Mouse (Mus musculus): ENCODE measurements around the gene Insc. TPM values are rescaled to one million over a fixed set of nuclear protein-coding genes. Genes with fewer than 3 reads are reported as not detected.

Insc gene
- polyA plus RNA-seq, 1 experiment from 2014 or later: 5.3 TPM

DNA sequence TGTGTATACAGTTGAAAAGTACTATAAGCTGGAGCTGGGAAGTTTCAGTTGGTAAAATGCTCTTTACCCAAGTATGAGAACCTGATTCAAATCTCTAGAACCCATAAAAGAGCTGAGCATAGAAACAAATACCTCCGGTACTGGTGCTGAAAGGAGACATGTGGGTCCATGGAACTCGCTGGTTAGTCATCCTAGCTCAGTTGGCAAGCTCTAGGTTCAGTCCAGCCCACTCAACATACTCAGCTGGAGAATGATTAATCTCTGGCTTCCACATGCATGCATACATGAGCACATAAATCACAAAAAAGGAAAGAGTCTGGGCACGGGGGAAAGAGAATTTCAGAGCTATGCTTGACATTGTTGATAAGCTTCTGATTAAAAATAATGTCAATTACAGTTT lies 93.8 kb downstream of the Insc start:
- no peaks in the 10 kb centered on the region for H3K36me3 ChIP-seq
- H3K4me2 ChIP-seq: no peak overlapping the region
- ATAC-seq (ENCODE audit: borderline replicate concordance, extremely low read depth, low FRiP score, low TSS enrichment): no peak
- no peak overlapping the region for H3K4me3 ChIP-seq
- no peaks in the 10 kb centered on the region for H3K4me1 ChIP-seq
- H3K27ac ChIP-seq: no peak overlapping the region
- no peak overlapping the region for H3K9ac ChIP-seq
- H3K9me3 ChIP-seq: no peaks in the 10 kb centered on the region
- no peaks in the 10 kb centered on the region for H3K27me3 ChIP-seq
- WGBS: 47% methylated on average over 3 of the region's 3 CpGs

DNA sequence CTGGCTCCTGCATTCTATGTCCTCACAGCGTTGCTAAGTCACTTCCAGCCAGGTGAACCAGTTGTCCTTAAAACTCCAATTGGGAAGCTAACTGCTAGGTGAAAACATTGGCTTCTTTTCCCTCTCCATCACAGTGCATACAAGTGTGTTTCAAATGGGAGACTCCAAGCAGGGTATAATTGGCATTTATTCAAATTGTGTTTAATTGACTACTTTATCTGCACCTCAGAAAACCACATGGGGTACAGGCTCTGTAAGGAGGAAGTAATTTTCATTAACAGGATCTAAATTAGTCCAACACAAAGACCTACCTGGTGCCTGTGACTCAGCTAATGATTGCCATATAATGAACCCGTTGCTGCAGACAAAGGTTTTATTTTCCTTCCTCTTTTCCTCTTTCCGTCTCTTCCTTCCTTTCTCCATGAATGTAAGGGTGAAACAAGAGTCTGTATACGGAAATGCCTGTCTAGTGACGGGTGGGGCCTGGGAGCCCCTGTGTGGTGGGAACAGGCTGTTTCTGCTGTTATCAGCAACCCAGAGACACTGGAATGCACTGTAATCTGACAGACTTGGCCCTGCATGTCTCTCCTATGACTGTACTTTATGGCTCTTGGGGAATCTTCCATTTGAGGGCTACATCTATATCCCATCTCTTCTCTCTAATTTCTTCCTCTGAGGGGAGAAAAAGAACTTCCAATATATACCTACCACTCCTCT lies 96.7 kb downstream of the Insc start:
- Histone ChIP-seq H3K9ac (no peak overlapping the region), H3K4me3 (no peak overlapping the region), H3K9me3 (no peaks in the 10 kb centered on the region), H3K4me1 (0 out of 2 replicates have a peak, but pooled peaks cover 4% of the 10 kb centered on the region), H3K4me2 (no peak overlapping the region), H3K36me3 (no peaks in the 10 kb centered on the region), H3K27me3 (no peaks in the 10 kb centered on the region), H3K27ac (no peak overlapping the region)
- ATAC-seq (ENCODE audit: borderline replicate concordance, extremely low read depth, low FRiP score, low TSS enrichment): no peak
- WGBS: 53% methylated on average over 5 of the region's 5 CpGs

DNA sequence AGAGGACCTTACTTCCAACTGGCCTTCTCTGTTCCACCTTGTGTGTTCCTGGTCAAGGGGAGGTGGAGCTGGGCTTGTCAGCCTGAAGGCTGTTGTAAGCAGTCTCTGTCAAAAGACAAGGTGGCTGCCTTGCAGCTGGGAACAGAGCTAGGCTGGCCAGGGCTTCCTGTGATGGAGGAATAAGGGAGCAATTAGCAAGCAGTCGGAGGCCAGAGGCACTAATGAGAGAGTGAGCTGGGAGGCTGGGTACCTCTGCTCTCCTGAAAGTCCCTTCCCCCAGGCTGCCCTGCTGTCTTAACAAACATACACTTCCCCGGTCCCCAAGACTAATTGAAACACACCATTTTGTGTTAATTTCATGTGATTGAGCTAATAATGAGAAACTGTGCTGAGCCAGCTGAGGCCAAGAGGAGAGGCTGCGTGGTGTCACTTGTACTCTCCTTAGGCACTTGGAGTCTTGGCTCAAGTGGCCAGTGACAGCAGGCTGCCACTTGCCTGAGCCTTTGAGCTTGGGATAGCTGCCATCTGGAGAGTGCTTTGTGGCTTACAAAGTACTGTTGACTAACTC lies 99.2 kb downstream of the Insc start:
- no peak for ATAC-seq (ENCODE audit: borderline replicate concordance, extremely low read depth, low FRiP score, low TSS enrichment)
- no peak overlapping the region for H3K27ac ChIP-seq
- 0 out of 2 replicates have a peak, but pooled peaks cover 4% of the 10 kb centered on the region for H3K4me1 ChIP-seq
- H3K36me3 ChIP-seq: no peaks in the 10 kb centered on the region
- H3K9ac ChIP-seq: no peak overlapping the region
- H3K27me3 ChIP-seq: no peaks in the 10 kb centered on the region
- 28% methylated on average over 3 of the region's 3 CpGs for WGBS
- no peak overlapping the region for H3K4me3 ChIP-seq
- no peak overlapping the region for H3K4me2 ChIP-seq
- no peaks in the 10 kb centered on the region for H3K9me3 ChIP-seq

DNA sequence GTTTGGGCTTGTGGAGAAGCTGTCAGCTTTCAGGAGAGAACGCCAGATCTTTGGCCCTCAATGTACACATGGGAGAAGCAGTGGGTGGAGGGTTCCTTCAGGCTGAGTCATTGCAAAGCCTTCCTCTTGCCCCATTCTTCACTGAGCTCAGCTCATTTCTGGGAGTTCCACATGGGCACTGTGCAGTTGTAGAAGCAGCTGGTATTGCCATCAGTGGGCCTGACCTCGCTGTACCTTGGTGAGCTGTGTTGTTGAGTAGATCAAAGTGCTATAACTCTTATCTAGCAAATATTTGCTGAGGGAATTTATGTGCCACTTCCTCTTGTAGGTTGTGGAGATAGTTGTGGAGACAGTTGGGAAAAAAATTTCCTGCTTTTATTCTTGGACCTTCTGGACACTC lies 103.7 kb downstream of the Insc start:
- H3K9me3 ChIP-seq: no peaks in the 10 kb centered on the region
- H3K4me1 ChIP-seq: 0 out of 2 replicates have a peak, but pooled peaks cover 4% of the 10 kb centered on the region
- H3K4me3 ChIP-seq: no peak overlapping the region
- H3K9ac ChIP-seq: no peak overlapping the region
- no peak overlapping the region for H3K4me2 ChIP-seq
- no peak overlapping the region for H3K27ac ChIP-seq
- H3K36me3 ChIP-seq: no peaks in the 10 kb centered on the region
- H3K27me3 ChIP-seq: no peaks in the 10 kb centered on the region
- ATAC-seq (ENCODE audit: borderline replicate concordance, extremely low read depth, low FRiP score, low TSS enrichment): no peak
- 40% methylated on average over 2 of the region's 2 CpGs for WGBS

DNA sequence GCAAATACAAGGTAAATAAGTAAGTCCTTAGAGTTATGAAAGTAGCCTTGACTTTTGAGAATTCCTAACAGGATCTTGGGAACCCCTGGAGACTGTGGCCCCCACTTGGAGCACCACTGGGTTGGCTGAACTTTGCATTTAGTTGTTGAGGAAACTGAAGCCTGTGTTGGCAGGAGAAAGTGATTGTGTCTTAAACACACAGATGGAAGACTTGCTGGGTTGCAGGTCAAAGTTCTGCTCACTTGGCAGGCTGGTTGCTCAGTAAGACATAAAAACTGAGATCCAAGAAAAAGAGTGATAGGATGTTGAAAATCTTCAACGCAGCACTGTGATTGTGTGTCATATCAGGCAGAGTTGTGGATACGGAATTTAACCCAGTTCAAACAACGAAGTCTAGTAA lies 108.9 kb downstream of the Insc start:
- no peaks in the 10 kb centered on the region for H3K27me3 ChIP-seq
- no peaks in the 10 kb centered on the region for H3K4me1 ChIP-seq
- WGBS: 55% methylated on average over 3 of the region's 3 CpGs
- no peak overlapping the region for H3K27ac ChIP-seq
- no peaks in the 10 kb centered on the region for H3K9me3 ChIP-seq
- H3K9ac ChIP-seq: no peak overlapping the region
- ATAC-seq (ENCODE audit: borderline replicate concordance, extremely low read depth, low FRiP score, low TSS enrichment): no peak
- H3K36me3 ChIP-seq: no peaks in the 10 kb centered on the region
- H3K4me3 ChIP-seq: no peak overlapping the region
- H3K4me2 ChIP-seq: no peak overlapping the region

DNA sequence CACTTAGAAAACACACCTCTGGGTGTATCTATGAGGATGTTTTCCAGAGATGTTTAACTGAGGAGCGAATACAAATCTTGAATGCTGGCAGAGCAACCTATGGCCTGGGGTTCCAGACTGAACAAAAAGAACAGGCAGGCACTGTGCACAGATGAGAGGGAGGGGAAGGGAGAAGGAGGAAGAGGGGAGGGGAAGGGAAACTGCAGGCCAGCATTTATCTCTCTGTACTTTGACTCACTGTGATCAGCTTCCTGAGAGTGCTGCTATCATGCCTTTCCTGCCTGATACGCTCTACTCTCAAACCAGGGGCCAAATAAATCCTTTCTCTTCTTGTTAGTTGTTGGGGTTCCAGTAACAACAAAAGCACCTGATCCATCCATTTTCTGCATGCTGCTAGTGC lies 110.7 kb downstream of the Insc start:
- Histone ChIP-seq H3K36me3 (no peaks in the 10 kb centered on the region), H3K9me3 (no peaks in the 10 kb centered on the region), H3K4me1 (no peaks in the 10 kb centered on the region), H3K9ac (no peak overlapping the region), H3K27me3 (no peaks in the 10 kb centered on the region), H3K4me3 (no peak overlapping the region), H3K27ac (no peak overlapping the region), H3K4me2 (no peak overlapping the region)
- WGBS: 67% methylated on average over 2 of the region's 2 CpGs
- ATAC-seq (ENCODE audit: borderline replicate concordance, extremely low read depth, low FRiP score, low TSS enrichment): no peak

DNA sequence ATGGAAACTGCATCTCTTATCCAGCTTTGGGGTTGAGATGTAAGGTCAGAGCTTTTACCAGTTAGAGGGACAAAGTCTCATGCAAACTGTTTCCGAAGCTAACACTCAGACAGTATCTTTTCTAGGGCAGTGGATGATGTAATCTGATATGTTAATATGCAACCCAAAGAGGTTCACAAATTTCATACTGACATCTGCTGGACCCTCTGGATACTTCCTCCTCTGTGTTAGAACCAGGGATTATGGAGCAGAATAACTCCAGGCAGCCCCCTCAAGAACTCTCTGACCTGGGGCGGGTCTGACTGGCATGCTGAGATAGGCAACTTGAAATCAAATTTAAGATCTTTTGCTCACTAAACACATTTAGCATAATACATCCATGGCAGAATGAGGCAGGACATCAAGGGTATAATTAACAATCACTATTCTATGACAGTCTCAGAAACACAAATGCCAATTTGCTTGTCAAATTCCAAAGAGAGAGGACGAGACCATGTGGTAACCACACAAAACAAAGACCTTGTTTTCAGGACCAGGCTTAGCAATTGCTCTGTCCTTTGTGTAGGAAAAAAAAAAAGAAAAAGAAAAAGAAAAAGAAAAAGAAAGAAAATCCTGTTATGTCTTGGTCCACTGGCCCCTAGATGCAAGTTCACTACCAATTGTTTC lies 117.5 kb downstream of the Insc start:
- Histone ChIP-seq H3K9ac (no peak overlapping the region), H3K9me3 (no peaks in the 10 kb centered on the region), H3K4me3 (no peak overlapping the region), H3K4me2 (no peak overlapping the region), H3K27me3 (no peaks in the 10 kb centered on the region), H3K27ac (no peak overlapping the region), H3K4me1 (no peaks in the 10 kb centered on the region), H3K36me3 (no peaks in the 10 kb centered on the region)
- WGBS: 58% methylated on average over 3 of the region's 3 CpGs
- ATAC-seq (ENCODE audit: borderline replicate concordance, extremely low read depth, low FRiP score, low TSS enrichment): no peak

DNA sequence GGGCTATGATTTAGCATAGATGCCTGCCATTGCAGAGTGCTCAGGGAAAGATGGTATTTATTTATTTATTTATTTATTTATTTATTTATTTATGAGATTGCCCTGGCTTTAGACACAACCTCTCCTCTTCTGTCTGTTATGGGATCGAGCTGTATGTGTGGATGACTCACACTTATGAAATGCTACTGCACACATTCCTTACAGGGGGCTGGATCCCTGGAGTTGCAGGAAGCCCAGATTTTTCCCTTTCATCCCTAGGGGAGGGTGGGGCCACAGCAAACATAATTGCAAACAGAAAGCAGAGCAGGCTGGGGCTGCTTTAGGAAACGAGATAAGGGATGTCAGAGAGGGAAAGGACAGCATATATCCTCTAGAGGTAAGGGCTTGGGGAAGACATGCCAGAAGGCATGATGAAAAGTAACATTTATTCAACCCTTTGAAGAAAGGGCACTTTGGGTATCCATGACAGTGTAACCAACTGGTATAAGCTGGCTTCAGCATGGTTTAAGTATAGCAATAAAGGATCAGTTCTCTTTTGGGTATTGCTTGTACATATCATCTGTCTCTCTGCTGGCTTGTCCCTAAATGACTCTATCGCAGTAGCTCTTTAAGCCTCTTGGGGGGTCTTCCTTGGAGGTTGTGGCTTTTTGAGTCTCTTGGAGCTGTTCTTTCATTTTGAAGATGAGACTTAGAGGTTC lies 130.0 kb downstream of the Insc start:
- no peaks in the 10 kb centered on the region for H3K9me3 ChIP-seq
- no peaks in the 10 kb centered on the region for H3K36me3 ChIP-seq
- no peak overlapping the region for H3K4me2 ChIP-seq
- no peaks in the 10 kb centered on the region for H3K27me3 ChIP-seq
- H3K9ac ChIP-seq: no peak overlapping the region
- H3K4me1 ChIP-seq: no peaks in the 10 kb centered on the region
- H3K27ac ChIP-seq: no peak overlapping the region
- WGBS: 27% methylated on average over 3 of the region's 3 CpGs
- ATAC-seq (ENCODE audit: borderline replicate concordance, extremely low read depth, low FRiP score, low TSS enrichment): no peak
- H3K4me3 ChIP-seq: no peak overlapping the region

DNA sequence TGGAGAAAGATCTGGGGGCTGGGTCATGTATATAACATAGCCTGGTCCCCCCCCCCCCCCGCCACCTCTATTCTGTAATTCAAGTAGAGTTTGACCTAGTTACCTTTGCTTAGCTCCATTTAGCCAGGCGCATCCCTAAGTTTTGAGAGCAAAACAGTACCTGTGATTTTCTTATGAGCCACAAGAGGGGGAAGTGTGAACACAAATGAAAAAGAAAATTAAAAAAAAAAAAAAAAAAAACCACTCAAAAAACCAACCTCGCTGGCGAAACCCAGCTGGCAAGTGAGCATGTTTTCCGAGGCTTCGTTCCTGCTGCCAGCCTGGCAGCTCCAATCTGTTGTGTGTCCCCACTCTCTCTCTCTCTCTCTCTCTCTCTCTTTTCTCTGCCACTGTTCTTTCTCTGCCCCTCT lies 130.5 kb downstream of the Insc start:
- 17% methylated on average over 6 of the region's 6 CpGs for WGBS
- no peak for ATAC-seq (ENCODE audit: borderline replicate concordance, extremely low read depth, low FRiP score, low TSS enrichment)

DNA sequence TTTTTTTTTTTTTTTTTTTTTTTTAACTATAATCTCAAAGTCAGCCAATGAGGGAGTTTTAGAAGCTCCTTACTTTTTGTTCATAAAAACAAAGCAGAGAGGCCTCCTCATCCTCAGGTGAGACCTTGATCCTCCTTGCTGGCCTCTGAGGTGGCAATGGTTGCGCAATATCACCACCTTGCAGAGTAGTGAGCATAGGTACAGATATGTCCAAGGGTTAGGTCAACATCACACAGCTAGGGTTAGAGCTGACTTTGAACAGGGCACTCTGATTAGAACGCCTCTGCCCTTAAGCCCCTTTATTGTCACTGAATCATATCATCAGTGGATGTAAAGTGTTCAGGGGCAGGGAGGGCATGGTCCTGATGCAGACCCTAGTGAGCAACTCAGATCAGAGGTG lies 131.1 kb downstream of the Insc start:
- Histone ChIP-seq H3K4me3 (no peak overlapping the region), H3K4me1 (no peaks in the 10 kb centered on the region), H3K27ac (no peak overlapping the region), H3K9me3 (no peaks in the 10 kb centered on the region), H3K9ac (no peak overlapping the region), H3K36me3 (no peaks in the 10 kb centered on the region), H3K4me2 (no peak overlapping the region), H3K27me3 (no peaks in the 10 kb centered on the region)
- ATAC-seq (ENCODE audit: borderline replicate concordance, extremely low read depth, low FRiP score, low TSS enrichment): no peak
- 85% methylated on average over 2 of the region's 2 CpGs for WGBS

More for the DNA sequence above, 130.5 kb downstream of the Insc start:
- Histone ChIP-seq H3K9me3 (no peaks in the 10 kb centered on the region), H3K4me2 (peak overlapping the region; percentile 40), H3K27ac (no peak overlapping the region), H3K9ac (no peak overlapping the region), H3K36me3 (no peaks in the 10 kb centered on the region), H3K4me3 (no peak overlapping the region), H3K27me3 (no peaks in the 10 kb centered on the region), H3K4me1 (no peaks in the 10 kb centered on the region)

DNA sequence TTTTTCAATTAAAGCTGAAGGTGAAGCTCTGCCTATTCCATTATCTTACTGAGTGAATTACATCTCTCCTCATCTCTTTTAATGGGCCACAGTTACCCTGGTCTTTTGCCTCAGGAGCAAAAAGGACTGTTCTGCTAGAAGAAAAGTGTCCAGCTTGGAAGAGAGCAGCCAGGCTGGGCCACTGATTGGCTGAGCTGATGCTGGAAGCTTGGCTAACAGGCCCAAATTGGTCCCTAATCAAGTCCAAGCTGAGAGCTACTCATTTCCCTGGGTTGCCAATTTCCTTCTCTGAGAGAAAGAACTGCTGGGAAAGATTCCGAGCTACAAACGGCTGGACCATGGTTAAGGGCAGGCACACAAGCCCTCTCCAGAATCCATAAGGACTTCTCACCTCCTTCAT lies 140.1 kb downstream of the Insc start:
- Histone ChIP-seq H3K27ac (no peak overlapping the region), H3K9me3 (no peaks in the 10 kb centered on the region), H3K4me1 (no peaks in the 10 kb centered on the region), H3K9ac (no peak overlapping the region), H3K4me2 (no peak overlapping the region), H3K36me3 (no peaks in the 10 kb centered on the region), H3K4me3 (no peak overlapping the region), H3K27me3 (no peaks in the 10 kb centered on the region)
- ATAC-seq (ENCODE audit: borderline replicate concordance, extremely low read depth, low FRiP score, low TSS enrichment): no peak
- 73% methylated on average over 2 of the region's 2 CpGs for WGBS

DNA sequence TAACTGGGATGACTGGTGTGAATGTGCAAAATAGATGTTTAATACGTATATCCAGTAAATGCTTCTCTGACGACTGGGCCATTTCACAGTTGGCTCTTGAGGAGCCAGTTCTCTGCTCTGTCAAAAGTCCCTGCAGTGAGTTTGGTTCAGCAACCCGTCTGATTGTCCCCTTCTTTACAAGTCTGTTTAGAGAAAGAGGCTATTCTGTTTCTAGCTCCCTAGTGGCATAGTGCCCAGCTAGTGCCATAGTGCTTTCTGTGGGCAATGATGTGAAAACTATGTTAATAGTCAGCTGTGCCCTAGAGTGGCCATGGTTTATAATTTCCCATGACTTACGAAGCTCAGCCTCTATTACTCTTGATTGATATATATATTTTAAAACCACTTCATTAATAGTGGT lies 143.4 kb downstream of the Insc start:
- H3K9me3 ChIP-seq: no peaks in the 10 kb centered on the region
- no peaks in the 10 kb centered on the region for H3K4me1 ChIP-seq
- H3K4me2 ChIP-seq: no peak overlapping the region
- H3K9ac ChIP-seq: no peak overlapping the region
- ATAC-seq (ENCODE audit: borderline replicate concordance, extremely low read depth, low FRiP score, low TSS enrichment): no peak
- H3K36me3 ChIP-seq: no peaks in the 10 kb centered on the region
- no peaks in the 10 kb centered on the region for H3K27me3 ChIP-seq
- H3K4me3 ChIP-seq: no peak overlapping the region
- H3K27ac ChIP-seq: no peak overlapping the region
- 67% methylated on average over 4 of the region's 4 CpGs for WGBS

Data from lung, embryonic 15.5 days (tissue).